Mouse (Mus musculus): ENCODE data around the gene Inip. TPM values are rescaled to one million over a fixed set of nuclear protein-coding genes. Genes with fewer than 3 reads are reported as not detected.
A peak's percentile ranks its signal among the peaks of the same experiment; 100 is the strongest.

Gene Inip
- polyA plus RNA-seq, 1 experiment from 2014 or later, result 95.9 TPM

- no peaks in the 10 kb centered on the region for H3K9me3 ChIP-seq (ENCODE audit: control insufficient read depth, low read length)
- H3K36me3 ChIP-seq (ENCODE audit: control insufficient read depth, insufficient read depth, low read length), result no peaks in the 10 kb centered on the region
- H3K4me3 ChIP-seq (ENCODE audit: low read depth, low read length), result no peak overlapping the region
- ATAC-seq (ENCODE audit: insufficient read depth, low FRiP score, low TSS enrichment) (no peak), DNase-seq (ENCODE audit: low spot score) (no peak)
- H3K4me1 ChIP-seq (ENCODE audit: control insufficient read depth, insufficient read depth, low read length), result no peaks in the 10 kb centered on the region
- no peaks in the 10 kb centered on the region for H3K27me3 ChIP-seq (ENCODE audit: control insufficient read depth, insufficient read depth, low read length)
- H3K27ac ChIP-seq (ENCODE audit: low read depth, low read length), result no peak overlapping the region
- no peak overlapping the region for H3K9ac ChIP-seq (ENCODE audit: low read length)
- 94% methylated on average over 5 of the region's 5 CpGs for WGBS
- H3K4me2 ChIP-seq (ENCODE audit: low read depth), result no peak overlapping the region
Observed at GRCm38 (mm10) chr4:59826381-59826780, 25.0 kb upstream of the Inip start.

DNA sequence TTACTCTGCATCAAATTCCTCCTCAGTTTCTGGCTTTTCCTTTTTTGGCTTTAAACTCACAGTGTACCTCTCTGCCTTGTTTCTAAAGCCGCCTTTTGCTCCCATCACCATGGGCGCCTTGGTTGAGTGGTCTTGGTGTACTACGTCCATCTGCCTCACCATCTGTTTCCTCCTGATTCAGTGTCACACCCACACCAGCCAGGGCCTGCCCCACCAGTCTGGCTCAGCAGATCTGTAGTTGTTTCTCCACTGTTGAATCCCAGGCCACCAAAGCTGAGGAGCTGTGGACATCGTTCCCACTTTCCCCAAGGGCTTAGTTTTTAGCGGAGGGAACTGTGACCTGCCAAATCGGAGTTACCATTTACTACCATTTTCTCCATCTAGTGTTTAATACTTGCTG lies 24.2 kb upstream of the Inip start:
- H3K36me3 ChIP-seq (ENCODE audit: control insufficient read depth, insufficient read depth, low read length), result no peaks in the 10 kb centered on the region
- WGBS, result 75% methylated on average over 6 of the region's 6 CpGs
- H3K9ac ChIP-seq (ENCODE audit: low read length), result no peak overlapping the region
- H3K4me1 ChIP-seq (ENCODE audit: control insufficient read depth, insufficient read depth, low read length), result no peaks in the 10 kb centered on the region
- no peak for ATAC-seq (ENCODE audit: insufficient read depth, low FRiP score, low TSS enrichment)
- no peak overlapping the region for H3K4me3 ChIP-seq (ENCODE audit: low read depth, low read length)
- DNase-seq (ENCODE audit: low spot score), result no peak
- no peak overlapping the region for H3K4me2 ChIP-seq (ENCODE audit: low read depth)
- H3K27ac ChIP-seq (ENCODE audit: low read depth, low read length), result no peak overlapping the region
- H3K9me3 ChIP-seq (ENCODE audit: control insufficient read depth, low read length), result no peaks in the 10 kb centered on the region
- no peaks in the 10 kb centered on the region for H3K27me3 ChIP-seq (ENCODE audit: control insufficient read depth, insufficient read depth, low read length)

- no peak for ATAC-seq (ENCODE audit: insufficient read depth, low FRiP score, low TSS enrichment)
- 91% methylated on average over 5 of the region's 5 CpGs for WGBS
Observed at GRCm38 (mm10) chr4:59824860-59825259, 23.5 kb upstream of the Inip start.

GRCm38 (mm10) chr4:59823470-59823869 lies 22.1 kb upstream of the Inip start:
- whole genome bisulfite sequencing, result 69% methylated on average over 7 of the region's 7 CpGs
- H3K9ac ChIP-seq (ENCODE audit: low read length), result no peak overlapping the region
- no peaks in the 10 kb centered on the region for H3K36me3 ChIP-seq (ENCODE audit: control insufficient read depth, insufficient read depth, low read length)
- DNase-seq (ENCODE audit: low spot score) (no peak), ATAC-seq (ENCODE audit: insufficient read depth, low FRiP score, low TSS enrichment) (no peak)
- H3K27ac ChIP-seq (ENCODE audit: low read depth, low read length), result no peak overlapping the region
- no peak overlapping the region for H3K4me2 ChIP-seq (ENCODE audit: low read depth)
- H3K4me3 ChIP-seq (ENCODE audit: low read depth, low read length), result no peak overlapping the region
- H3K9me3 ChIP-seq (ENCODE audit: control insufficient read depth, low read length), result no peaks in the 10 kb centered on the region
- H3K4me1 ChIP-seq (ENCODE audit: control insufficient read depth, insufficient read depth, low read length), result peaks cover 8% of the 10 kb centered on the region; the same call in 1 of the 2 replicates
- no peaks in the 10 kb centered on the region for H3K27me3 ChIP-seq (ENCODE audit: control insufficient read depth, insufficient read depth, low read length)

More at GRCm38 (mm10) chr4:59824860-59825259, 23.5 kb upstream of the Inip start:
- H3K9ac ChIP-seq (ENCODE audit: low read length), result no peak overlapping the region
- H3K4me3 ChIP-seq (ENCODE audit: low read depth, low read length), result no peak overlapping the region
- DNase-seq (ENCODE audit: low spot score), result no peak
- H3K4me1 ChIP-seq (ENCODE audit: control insufficient read depth, insufficient read depth, low read length), result no peaks in the 10 kb centered on the region
- H3K27ac ChIP-seq (ENCODE audit: low read depth, low read length), result no peak overlapping the region
- no peaks in the 10 kb centered on the region for H3K9me3 ChIP-seq (ENCODE audit: control insufficient read depth, low read length)
- H3K36me3 ChIP-seq (ENCODE audit: control insufficient read depth, insufficient read depth, low read length), result no peaks in the 10 kb centered on the region
- no peak overlapping the region for H3K4me2 ChIP-seq (ENCODE audit: low read depth)
- no peaks in the 10 kb centered on the region for H3K27me3 ChIP-seq (ENCODE audit: control insufficient read depth, insufficient read depth, low read length)

GRCm38 (mm10) chr4:59822119-59822518 lies 20.7 kb upstream of the Inip start:
- no peak for ATAC-seq (ENCODE audit: insufficient read depth, low FRiP score, low TSS enrichment)
- no peaks in the 10 kb centered on the region for H3K27me3 ChIP-seq (ENCODE audit: control insufficient read depth, insufficient read depth, low read length)
- no peak for DNase-seq (ENCODE audit: low spot score)
- no peak overlapping the region for H3K9ac ChIP-seq (ENCODE audit: low read length)
- H3K4me3 ChIP-seq (ENCODE audit: low read depth, low read length), result no peak overlapping the region
- H3K27ac ChIP-seq (ENCODE audit: low read depth, low read length), result no peak overlapping the region
- H3K4me2 ChIP-seq (ENCODE audit: low read depth), result no peak overlapping the region
- H3K4me1 ChIP-seq (ENCODE audit: control insufficient read depth, insufficient read depth, low read length), result peaks cover 8% of the 10 kb centered on the region; the same call in 1 of the 2 replicates
- H3K9me3 ChIP-seq (ENCODE audit: control insufficient read depth, low read length), result no peaks in the 10 kb centered on the region
- H3K36me3 ChIP-seq (ENCODE audit: control insufficient read depth, insufficient read depth, low read length), result no peaks in the 10 kb centered on the region
- WGBS, result 91% methylated on average over 4 of the region's 4 CpGs

GRCm38 (mm10) chr4:59821516-59821915 lies 20.1 kb upstream of the Inip start:
- DNase-seq (ENCODE audit: low spot score) (no peak), ATAC-seq (ENCODE audit: insufficient read depth, low FRiP score, low TSS enrichment) (no peak)
- H3K9ac ChIP-seq (ENCODE audit: low read length), result no peak overlapping the region
- no peaks in the 10 kb centered on the region for H3K36me3 ChIP-seq (ENCODE audit: control insufficient read depth, insufficient read depth, low read length)
- H3K4me1 ChIP-seq (ENCODE audit: control insufficient read depth, insufficient read depth, low read length), result peaks cover 8% of the 10 kb centered on the region; the same call in 1 of the 2 replicates
- no peak overlapping the region for H3K4me2 ChIP-seq (ENCODE audit: low read depth)
- H3K9me3 ChIP-seq (ENCODE audit: control insufficient read depth, low read length), result no peaks in the 10 kb centered on the region
- H3K27me3 ChIP-seq (ENCODE audit: control insufficient read depth, insufficient read depth, low read length), result no peaks in the 10 kb centered on the region
- 100% methylated on average over 1 of the region's 1 CpGs for WGBS
- H3K4me3 ChIP-seq (ENCODE audit: low read depth, low read length), result no peak overlapping the region
- H3K27ac ChIP-seq (ENCODE audit: low read depth, low read length), result no peak overlapping the region

GRCm38 (mm10) chr4:59819477-59820022 lies 18.2 kb upstream of the Inip start:
- H3K36me3 ChIP-seq (ENCODE audit: control insufficient read depth, insufficient read depth, low read length), result no peaks in the 10 kb centered on the region
- H3K27me3 ChIP-seq (ENCODE audit: control insufficient read depth, insufficient read depth, low read length), result no peaks in the 10 kb centered on the region
- 28% methylated on average over 12 of the region's 12 CpGs for WGBS
- peak; percentile 55 for DNase-seq (ENCODE audit: low spot score)
- peaks cover 8% of the 10 kb centered on the region; the same call in 1 of the 2 replicates for H3K4me1 ChIP-seq (ENCODE audit: control insufficient read depth, insufficient read depth, low read length)
- H3K27ac ChIP-seq (ENCODE audit: low read depth, low read length), result peak overlapping the region; percentile 39; the same call in 1 of the 2 replicates
- H3K4me3 ChIP-seq (ENCODE audit: low read depth, low read length), result no peak overlapping the region
- no peak overlapping the region for H3K4me2 ChIP-seq (ENCODE audit: low read depth)
- ATAC-seq (ENCODE audit: insufficient read depth, low FRiP score, low TSS enrichment), result peak; percentile 93
- H3K9ac ChIP-seq (ENCODE audit: low read length), result no peak overlapping the region
- H3K9me3 ChIP-seq (ENCODE audit: control insufficient read depth, low read length), result no peaks in the 10 kb centered on the region

DNA sequence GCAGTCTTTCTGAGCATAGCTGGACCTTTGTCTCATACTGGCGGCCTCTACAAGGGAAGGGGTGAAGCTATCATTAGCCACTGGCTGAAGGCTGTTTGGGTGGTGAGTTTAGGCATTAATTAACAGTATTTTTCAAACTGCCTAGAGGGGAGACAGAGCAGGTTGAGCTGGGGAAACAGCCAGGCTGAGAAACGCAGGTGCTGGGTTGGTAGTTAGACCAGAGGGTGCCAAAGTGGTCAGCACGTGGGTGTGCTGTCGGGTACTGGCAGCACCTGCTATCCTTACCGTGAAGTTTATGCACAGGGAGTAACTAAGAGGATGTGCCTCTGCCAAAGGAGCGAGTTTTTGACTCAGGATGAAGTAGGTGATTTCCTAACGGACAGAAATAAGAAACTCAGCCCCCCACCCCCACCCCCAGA lies 17.7 kb upstream of the Inip start:
- Histone ChIP-seq H3K27ac (ENCODE audit: low read depth, low read length) (peak overlapping the region; percentile 39; the same call in 1 of the 2 replicates), H3K4me2 (ENCODE audit: low read depth) (no peak overlapping the region), H3K4me1 (ENCODE audit: control insufficient read depth, insufficient read depth, low read length) (peaks cover 8% of the 10 kb centered on the region; the same call in 1 of the 2 replicates), H3K36me3 (ENCODE audit: control insufficient read depth, insufficient read depth, low read length) (no peaks in the 10 kb centered on the region), H3K27me3 (ENCODE audit: control insufficient read depth, insufficient read depth, low read length) (no peaks in the 10 kb centered on the region), H3K9me3 (ENCODE audit: control insufficient read depth, low read length) (no peaks in the 10 kb centered on the region), H3K9ac (ENCODE audit: low read length) (0 out of 2 replicates have a peak overlapping the region, but pooled peaks have one; percentile 15), H3K4me3 (ENCODE audit: low read depth, low read length) (no peak overlapping the region)
- DNase-seq (ENCODE audit: low spot score), result peak; percentile 24
- peak; percentile 55 for ATAC-seq (ENCODE audit: insufficient read depth, low FRiP score, low TSS enrichment)
- WGBS, result 59% methylated on average over 7 of the region's 7 CpGs

- H3K4me3 ChIP-seq (ENCODE audit: low read depth, low read length), result no peak overlapping the region
- H3K36me3 ChIP-seq (ENCODE audit: control insufficient read depth, insufficient read depth, low read length), result no peaks in the 10 kb centered on the region
- no peaks in the 10 kb centered on the region for H3K27me3 ChIP-seq (ENCODE audit: control insufficient read depth, insufficient read depth, low read length)
- no peak overlapping the region for H3K9ac ChIP-seq (ENCODE audit: low read length)
- ATAC-seq (ENCODE audit: insufficient read depth, low FRiP score, low TSS enrichment), result no peak
- 0 out of 2 replicates have a peak overlapping the region, but pooled peaks have one; percentile 39 for H3K27ac ChIP-seq (ENCODE audit: low read depth, low read length)
- DNase-seq (ENCODE audit: low spot score), result no peak
- peaks cover 8% of the 10 kb centered on the region; the same call in 1 of the 2 replicates for H3K4me1 ChIP-seq (ENCODE audit: control insufficient read depth, insufficient read depth, low read length)
- no peak overlapping the region for H3K4me2 ChIP-seq (ENCODE audit: low read depth)
- H3K9me3 ChIP-seq (ENCODE audit: control insufficient read depth, low read length), result no peaks in the 10 kb centered on the region
- WGBS, result 82% methylated on average over 10 of the region's 10 CpGs
Observed at GRCm38 (mm10) chr4:59818498-59818897, 17.1 kb upstream of the Inip start.

Data from neural tube, embryonic 11.5 days (tissue).